16 mouse cellular contexts compared by ENCODE assay signal in genomic region chr4:118238666-118239065, GRCm38 (mm10). TPM values are rescaled to one million over a fixed set of nuclear protein-coding genes. Genes with fewer than 3 reads are reported as not detected.
"Had no signal": no experiment of that assay in that cellular context is flagged by ENCODE, and none has a peak within 500 bp of the region (broad histone marks: within the 10 kb centered on the region; RNA-seq: fewer than 3 reads in every experiment).

No protein-coding gene starts in this region.

- ATAC-seq: lung, postnatal 0 days; midbrain, embryonic 15.5 days had no signal

- H3K4me1 ChIP-seq: limb, embryonic 12.5 days; midbrain, embryonic 15.5 days had no signal

- H3K4me3 ChIP-seq: limb, embryonic 12.5 days; liver, embryonic 15.5 days; midbrain, embryonic 15.5 days; neural tube, embryonic 13.5 days had no signal

- H3K9me3 ChIP-seq: limb, embryonic 12.5 days; liver, embryonic 15.5 days; midbrain, embryonic 15.5 days; neural tube, embryonic 13.5 days had no signal

- H3K9ac ChIP-seq: limb, embryonic 12.5 days; liver, embryonic 15.5 days; midbrain, embryonic 15.5 days; neural tube, embryonic 13.5 days had no signal

- H3K27me3 ChIP-seq: limb, embryonic 12.5 days; liver, embryonic 15.5 days; midbrain, embryonic 15.5 days; neural tube, embryonic 13.5 days had no signal

- H3K4me2 ChIP-seq: limb, embryonic 12.5 days; liver, embryonic 15.5 days; midbrain, embryonic 15.5 days; neural tube, embryonic 13.5 days had no signal

- H3K27ac ChIP-seq: limb, embryonic 12.5 days; liver, embryonic 15.5 days; midbrain, embryonic 15.5 days; neural tube, embryonic 13.5 days had no signal

- DNase-seq: layer of hippocampus, adult 9-11 months; layer of hippocampus, postnatal 36 days; liver; lung, adult 2 months; lung, postnatal 36 days; retina, postnatal 1 day; right cerebral cortex, postnatal 4 days; spleen, adult 18-20 months; thymus, adult 18-20 months; thymus, postnatal 25 days had no signal

RNA-seq across cellular contexts. Expression of gene Ptprf, which starts 52.5 kb away (rescaled TPM):
- total RNA-seq: monocyte, adult 5-6 weeks had no signal
